Mouse (Mus musculus) monocyte, adult 5-6 weeks (primary cell): Measurements from ENCODE around the gene Klf2. TPM values are rescaled to one million over a fixed set of nuclear protein-coding genes. Genes with fewer than 3 reads are reported as not detected.
A peak's percentile ranks its signal among the peaks of the same experiment; 100 is the strongest.

Source experiments
- ATAC-seq: fragments of 153-309, 156-312 bp; replicated peaks from 2 replicates; pipeline ENCODE4 v1.8.0; 2017; ENCODE audit warnings: mild to moderate bottlenecking; ENCODE audit not compliant: low TSS enrichment, insufficient number of reproducible peaks, severe bottlenecking, poor library complexity, low FRiP score
- total RNA-seq: library from RNA; stranded (forward); fragments of 200-1000, 200-491, 200-594 nt; gene quantifications from 3 replicates; pipeline ENCODE4 v1.2.3, GENCODE M21; 2017

Klf2 gene
- total RNA-seq, 1 experiment from 2014 or later = 183 TPM

DNA sequence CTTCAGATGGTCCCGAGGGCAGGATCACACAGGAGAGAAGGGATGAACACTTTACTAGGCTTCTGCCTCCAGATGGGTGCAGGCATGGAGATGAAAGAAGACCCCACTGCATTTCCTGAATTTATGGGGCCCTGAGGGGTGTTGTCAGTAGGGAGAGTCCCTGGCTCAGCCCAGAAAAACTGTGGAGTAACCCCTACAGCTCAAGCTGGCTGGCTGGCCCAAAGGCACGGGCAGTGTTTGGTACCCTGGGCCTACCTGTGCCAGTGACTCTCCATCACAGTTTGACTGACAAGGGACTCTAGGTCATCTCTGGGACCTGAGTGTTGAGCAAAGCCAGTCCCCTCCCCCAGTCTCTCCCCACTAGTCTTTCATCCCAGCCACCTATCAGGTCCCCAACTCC lies 5.9 kb downstream of the Klf2 start:
- ATAC-seq = no peak

DNA sequence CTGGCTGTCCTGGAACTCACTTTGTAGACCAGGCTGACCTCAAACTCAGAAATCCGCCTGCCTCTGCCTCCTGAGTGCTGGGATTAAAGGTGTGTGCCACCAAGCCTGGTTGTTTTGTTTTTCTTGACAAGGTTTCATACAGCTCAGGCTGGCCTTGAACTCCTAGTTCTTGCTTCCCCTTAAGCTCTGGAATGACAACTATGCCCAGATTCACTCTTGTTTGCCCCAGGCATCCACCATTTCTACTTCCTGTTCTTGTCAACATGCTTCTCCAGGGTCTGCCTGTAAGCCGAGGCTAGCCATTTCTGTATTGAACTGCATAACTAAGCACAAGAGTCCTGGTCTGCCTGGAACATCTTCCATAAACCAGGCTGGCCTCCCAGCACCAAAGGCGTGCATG lies 10.3 kb downstream of the Klf2 start:
- no peak for ATAC-seq

DNA sequence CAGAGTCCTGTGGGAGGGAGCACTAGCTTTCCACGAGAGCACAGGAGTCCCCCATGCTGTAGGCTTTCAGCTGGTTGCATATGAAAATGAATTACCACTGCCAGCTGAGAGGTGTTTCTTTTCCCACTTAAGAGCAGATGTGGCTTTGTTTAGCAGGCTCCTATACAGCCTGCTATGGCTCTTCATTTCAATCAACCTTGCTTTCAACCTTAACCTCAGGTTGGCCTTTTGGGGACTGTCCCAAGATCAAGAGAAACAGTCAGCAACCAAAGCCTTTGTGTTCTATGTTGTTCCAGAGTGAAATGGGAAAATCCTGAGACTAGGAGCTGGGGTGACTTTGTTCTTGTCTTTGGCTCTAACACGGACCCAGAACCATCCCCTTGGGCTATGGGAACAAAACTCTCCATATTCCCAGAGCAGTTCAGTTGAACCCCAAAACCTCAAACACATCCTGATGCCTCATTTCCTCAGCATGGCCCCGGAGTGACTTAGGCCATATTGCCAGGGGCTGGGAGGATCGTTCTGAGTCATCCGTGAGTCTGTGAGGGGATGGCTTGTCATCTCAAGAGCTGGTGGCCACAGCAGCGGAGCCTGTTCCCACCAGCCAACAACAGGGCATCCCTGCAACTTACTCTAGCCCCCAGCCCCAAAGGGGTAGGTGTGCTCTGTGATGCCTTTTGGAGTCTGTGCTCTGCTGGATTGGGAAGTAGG lies 12.1 kb downstream of the Klf2 start:
- no peak for ATAC-seq

DNA sequence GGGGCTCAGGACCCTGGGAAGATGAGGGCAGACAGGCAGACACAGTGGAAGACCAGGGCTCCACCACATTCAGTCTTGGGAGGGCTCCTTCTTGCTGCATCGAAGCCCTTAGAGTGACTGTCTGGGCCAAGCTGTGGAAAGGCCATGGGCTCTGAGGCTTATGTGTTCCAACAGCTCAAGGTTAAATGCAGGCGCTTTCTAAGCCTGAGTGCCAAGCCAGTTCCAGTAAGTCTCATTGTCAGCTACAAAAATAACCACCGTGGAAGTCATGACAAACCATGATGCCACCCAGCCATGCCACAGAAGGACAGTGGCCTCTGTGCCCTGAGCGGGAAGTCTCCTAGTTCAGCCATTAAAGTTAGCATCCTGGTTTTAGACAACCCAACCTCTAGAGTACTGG lies 12.8 kb downstream of the Klf2 start:
- no peak for ATAC-seq

DNA sequence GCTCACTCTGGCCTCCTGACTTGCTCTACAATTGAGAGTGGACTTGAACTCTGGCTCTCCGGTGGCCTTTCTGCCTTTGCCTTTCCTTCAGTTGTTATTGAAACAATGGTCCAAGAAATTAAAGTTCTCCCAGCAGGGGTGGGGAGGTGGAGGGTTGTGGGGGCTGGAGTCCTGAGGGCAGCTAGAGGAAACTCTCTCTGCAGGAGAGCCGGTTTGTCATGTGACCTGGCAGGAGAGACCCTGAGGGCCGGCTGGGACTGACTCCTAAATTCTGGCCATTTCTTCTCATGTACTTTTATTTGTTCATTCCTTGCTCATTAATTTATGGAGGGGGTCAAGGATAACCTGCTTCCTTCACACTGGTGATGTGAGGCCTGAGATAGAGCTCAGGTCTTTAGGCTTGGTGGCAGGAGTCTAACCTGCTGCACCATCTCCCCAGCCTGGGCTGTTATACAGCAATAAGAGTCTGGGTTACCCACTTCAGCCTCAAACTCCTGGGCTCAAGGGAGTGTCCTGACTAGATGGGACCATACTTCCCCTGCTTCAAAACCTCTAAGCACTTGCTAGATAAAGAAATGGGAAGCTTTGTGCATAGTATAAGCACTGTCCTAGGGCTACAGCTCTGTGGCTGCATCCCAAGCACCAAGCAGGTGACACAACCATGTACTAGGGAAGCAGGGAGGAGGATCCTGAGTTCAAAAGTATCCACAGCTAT lies 14.8 kb downstream of the Klf2 start:
- no peak; the same call in 1 of the 2 replicates for ATAC-seq

DNA sequence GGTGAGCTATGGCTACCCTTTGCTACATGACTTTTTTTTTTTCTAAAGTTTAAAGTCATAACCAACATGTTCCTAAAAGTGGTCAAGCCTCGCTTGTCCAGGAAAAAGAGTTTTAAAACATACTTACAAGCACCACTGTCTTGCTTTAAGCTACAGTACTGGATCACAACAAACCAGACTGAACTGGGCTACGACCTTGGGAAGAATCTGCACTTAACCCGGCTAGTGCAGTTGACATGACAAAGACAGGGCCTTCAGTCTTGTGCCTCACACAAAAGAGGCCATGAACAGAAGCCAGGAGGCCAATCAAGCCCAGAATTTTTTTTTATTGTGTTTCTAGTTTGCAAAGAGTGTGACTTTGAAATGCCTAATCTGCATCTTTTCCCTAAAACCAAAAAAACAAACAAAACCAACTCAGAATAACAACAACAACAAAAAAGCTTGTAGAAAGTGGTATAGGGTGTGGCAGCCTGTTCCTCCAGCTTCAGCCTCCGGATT lies 15.4 kb downstream of the Klf2 start:
- no peak for ATAC-seq

DNA sequence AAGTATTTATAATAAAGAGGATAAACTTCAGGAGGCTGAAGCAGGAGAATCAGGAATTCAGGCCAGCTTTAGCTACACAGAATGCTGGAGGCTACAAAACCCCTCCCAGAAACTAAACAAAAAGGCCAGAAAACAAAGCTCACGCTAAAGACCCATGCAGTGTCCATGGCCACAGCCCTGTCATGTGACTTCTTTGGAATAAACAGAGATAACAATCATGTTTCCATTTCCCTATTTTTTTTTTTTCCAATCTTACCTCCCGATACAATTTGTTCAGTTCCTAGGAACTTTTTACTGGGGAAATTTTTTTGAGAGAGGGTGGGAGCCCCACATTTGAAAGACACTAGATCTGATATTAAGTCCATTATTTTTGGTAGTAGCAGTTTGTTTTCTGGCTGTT lies 17.4 kb downstream of the Klf2 start:
- ATAC-seq = no peak

DNA sequence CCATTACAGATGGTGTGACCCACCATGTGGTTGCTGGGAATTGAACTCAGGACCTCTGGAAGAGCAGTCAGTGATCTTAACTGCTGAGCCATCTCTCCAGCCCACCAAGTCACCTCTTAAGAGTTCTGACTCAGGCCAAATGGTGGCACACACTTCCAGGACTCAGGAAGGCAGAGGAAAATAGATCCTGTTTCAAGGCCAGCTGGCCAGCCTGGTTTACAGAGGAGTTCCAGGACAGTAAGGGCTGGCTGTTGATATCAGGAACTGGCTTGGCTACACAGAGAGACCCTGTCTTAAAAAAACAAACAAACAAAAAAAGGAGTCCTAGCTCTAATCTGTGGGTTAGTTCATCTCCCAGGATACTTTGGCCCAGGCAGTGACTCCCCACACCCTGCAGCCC lies 18.2 kb downstream of the Klf2 start:
- no peak for ATAC-seq

DNA sequence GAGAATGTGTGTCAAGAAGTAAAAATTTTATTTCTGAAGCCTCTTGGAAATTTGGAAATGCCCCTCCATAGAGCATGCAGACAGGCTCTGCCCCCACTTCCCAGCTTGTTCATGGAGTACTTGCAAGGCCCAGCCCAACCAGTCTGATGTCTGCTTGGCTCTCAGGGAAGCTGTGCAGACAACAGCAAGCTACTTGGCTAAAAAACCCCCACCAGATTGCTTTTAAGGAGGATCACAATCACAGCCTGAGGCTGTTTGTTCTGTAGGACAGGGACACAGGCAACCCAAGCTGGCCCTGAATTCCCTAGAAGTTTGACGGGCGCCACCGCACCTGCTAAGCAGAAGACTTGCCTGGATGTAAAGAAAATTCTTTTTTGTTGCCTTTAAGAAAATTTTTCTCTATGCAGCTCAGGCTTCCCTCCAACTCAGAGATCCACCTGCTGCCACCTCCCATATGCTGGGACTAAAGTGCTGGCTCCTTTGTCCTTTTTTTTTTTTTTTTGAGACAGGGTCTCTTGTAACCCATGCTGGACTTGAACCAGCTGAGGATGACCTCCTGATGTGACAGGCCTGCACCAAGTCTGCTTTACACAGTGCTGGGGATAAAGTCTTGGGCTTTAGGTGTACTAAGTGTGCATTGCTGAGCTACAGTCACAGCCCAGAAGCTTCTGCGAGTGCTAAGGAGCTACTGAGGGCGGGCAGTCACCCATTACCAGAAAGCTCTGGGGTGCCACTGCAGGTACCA lies 23.9 kb downstream of the Klf2 start:
- ATAC-seq = no peak

DNA sequence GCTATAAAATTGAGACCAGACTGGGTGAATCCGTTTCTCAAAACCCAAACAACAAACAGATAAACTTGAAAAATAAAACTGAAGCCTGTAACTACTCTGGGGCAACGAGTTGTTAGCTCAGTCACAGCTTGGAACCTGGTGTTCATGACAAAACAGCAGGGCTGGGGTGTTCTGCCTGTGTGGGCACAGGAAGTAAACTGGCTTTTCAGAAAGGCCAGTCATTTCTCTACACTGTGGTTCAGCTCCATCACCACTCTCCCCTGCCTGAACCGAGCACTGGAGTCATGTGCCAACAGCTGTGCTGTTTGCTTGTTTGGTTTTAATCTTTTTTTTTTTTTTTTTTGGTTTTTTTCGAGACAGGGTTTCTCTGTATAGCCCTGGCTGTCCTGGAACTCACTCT lies 24.9 kb downstream of the Klf2 start:
- ATAC-seq = 0 out of 2 replicates have a peak, but pooled peaks have one; percentile 44

DNA sequence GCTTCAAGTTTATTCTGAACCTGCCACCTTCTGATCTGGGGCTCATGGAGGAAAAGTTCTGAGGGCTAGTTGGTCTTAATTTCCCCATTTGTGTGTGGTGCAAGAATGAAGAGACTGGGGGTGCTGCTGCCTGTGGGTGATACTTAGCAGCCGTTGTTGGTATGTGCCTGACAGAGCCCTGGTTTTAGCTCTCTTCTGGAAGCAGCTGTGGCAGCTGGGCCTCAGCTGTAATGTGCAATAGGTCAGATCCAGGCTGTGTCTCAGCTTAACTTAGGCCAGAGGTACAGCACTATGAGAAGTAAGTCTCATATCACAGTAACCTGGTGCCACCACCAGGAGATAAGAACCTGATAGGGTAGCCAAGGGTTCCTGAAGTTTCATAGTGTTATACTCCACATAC lies 28.7 kb downstream of the Klf2 start:
- no peak for ATAC-seq

DNA sequence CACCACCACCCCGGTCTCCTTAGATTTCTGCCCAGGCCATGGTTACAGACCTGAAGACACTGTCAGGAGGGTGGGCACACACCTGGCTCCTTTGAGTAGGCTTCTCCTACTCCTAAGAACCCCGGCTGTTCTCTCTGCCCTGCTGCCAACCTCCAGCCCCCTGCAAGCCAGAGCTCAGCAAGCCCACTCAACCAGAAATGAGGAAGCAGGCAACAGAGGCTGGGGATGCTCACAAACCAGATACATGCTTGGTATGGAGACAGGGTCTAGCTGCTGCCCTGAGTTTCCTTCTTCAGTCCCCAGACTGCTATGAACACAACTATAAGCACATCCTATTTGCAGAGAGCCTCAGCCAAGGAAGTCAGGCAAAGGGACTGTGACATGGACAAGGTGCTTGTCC lies 29.3 kb downstream of the Klf2 start:
- ATAC-seq = no peak

DNA sequence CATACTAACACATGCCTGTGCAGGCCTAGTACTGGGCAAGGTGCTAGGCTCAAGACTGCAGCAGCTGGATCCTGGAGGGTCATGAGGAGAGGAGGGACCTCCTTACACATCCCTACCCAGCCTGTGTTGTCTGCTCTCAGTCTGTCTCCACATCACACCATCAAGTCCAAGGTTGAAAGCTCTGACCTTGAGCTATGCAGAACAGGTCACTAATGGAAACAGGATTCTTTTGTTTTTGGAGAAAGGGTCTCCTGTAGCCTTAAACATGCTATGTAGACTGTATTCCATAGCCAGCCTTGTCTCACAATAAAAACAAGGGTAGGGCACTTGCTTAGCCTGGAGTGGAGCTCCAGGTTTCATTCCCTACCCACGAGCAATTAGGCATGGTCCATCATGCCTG lies 30.1 kb downstream of the Klf2 start:
- no peak for ATAC-seq

DNA sequence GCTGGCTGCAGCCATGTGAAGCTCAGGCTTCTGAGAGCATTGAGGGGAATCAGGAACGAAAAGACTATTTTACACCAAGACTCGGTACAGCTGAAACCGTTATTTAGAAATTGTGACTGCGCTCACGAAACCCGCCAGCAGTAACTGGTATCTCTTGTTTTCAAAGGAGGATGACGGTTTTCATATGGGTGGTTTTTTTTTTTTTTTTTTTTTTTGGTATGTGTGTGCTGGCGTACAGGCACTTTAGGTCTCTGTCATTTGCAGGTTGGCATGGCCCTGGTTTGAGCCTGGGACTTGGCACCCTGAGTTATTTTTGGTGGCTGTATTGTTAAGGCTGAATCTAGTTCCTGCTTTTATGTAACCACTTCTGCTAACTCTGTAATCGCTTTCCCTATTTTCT lies 31.0 kb downstream of the Klf2 start:
- ATAC-seq = peak; percentile 41

DNA sequence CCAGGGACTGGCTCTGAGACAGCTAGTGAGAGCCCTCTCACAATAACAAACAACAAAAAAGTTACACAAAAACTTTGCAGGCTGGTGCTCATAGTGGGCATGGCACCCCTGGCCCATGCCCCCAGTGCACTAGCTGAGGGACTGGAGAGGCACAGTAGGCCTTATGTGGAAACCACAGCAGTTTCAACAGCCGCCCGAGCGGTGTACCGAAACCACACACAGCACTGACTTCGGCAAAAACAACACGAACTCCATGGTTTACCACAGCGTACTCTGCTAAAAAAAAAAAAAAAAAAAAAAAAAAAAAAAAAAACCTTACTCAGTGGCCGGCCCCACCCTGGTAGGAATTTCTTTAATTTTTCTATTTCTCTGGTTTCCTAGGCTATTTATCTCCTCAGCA lies 31.9 kb downstream of the Klf2 start:
- peak; percentile 69 for ATAC-seq

DNA sequence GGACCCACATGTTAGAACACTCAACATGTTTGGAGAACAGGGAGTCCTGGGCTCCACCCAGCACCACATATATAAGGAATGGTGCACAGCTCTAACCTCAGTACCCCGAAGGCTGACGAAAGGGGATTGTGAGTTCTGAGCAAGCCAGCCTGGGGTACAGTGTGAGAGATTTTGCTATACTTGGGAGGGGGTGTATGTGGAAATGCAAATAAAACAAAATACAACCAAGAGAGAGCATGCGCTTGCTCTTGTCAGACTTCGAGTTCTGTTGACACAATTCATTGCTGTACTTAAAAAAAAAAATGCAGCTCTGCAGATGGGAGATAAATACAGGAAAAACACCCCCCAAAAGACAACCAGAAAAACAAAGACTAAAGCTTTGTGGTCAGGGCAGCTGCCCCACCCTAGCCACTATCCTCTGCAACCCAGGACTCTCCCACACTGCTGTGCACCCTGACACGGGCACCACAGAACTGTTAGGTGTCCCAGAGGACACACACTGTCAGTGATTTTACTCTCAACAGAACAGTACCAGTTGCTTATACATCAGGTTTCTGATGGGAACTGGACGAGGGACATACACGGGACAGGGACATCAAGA lies 32.7 kb downstream of the Klf2 start:
- ATAC-seq = peak; percentile 23; the same call in 1 of the 2 replicates

DNA sequence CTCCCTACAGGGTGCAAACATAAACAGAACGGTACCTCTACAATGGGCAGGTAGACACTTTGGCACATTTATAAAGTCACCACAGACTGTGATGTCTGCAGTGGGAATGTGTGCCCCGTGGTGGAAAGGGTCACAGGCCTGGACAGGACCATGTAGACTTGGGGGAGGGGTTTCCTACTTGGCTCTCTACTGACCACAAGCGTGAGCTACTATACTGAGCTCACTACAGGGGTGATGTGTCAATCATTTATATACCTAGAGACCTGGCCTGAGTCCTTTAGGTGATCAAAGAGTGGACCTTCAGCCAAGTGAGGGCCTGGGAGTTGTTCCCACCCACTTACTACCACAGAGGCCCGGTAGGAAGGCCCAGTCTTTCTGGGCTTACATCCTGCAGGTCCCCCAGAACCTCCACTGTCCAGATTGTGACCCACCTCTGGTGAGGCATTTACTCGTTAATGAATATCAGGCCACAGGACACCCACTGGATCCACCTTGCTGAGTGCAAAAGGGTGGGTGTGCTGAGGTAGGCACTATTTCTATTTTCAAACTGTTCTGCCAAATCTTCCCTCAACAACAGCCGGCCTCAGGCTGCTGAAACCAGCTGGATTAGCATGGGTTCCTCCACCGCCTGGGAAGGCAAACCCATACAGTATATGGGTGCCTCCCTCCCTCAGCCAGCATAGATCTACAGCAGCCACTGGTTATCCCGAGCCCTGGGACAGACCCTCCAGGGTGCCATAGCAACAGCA lies 34.3 kb downstream of the Klf2 start:
- no peak for ATAC-seq

DNA sequence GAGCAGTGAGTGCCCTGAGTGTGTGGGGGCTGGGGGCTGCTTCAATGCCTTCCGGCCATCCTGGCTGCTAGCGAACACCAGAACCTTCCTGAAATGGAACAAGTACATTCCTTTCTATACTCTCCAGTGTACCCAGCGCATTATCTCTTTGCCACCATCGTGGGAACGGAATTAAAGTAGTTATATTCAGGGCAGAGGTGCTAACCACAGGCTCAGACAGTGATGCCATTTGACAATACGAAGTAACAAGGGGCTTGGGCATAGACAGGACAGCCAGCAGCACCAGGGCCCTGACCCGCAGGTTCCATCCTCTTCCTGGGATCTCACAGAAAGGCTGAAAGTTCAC lies 34.8 kb downstream of the Klf2 start:
- no peak for ATAC-seq

DNA sequence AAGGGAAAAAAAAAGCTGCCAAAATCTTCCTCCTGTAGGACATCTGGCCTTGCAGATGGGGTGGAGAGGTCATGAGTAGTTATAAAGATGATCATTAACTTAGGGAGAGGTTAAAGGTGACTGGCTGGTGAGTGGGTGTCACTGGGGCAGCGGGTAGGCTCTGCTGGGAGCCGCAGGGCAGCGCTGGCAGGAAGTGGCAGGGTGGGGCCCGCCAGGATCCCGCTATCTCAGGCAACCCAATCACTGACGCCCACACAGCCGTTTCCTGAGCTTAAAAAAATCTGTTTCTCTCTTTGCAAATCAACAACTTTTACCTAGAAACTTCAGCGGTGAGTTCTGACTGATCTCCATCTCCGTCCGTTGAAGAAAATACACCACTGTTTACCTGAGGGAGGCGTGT lies 35.4 kb downstream of the Klf2 start:
- peak; percentile 48 for ATAC-seq
